Comparison of ENCODE assay signal across 8 mouse cellular contexts in the genomic region with DNA sequence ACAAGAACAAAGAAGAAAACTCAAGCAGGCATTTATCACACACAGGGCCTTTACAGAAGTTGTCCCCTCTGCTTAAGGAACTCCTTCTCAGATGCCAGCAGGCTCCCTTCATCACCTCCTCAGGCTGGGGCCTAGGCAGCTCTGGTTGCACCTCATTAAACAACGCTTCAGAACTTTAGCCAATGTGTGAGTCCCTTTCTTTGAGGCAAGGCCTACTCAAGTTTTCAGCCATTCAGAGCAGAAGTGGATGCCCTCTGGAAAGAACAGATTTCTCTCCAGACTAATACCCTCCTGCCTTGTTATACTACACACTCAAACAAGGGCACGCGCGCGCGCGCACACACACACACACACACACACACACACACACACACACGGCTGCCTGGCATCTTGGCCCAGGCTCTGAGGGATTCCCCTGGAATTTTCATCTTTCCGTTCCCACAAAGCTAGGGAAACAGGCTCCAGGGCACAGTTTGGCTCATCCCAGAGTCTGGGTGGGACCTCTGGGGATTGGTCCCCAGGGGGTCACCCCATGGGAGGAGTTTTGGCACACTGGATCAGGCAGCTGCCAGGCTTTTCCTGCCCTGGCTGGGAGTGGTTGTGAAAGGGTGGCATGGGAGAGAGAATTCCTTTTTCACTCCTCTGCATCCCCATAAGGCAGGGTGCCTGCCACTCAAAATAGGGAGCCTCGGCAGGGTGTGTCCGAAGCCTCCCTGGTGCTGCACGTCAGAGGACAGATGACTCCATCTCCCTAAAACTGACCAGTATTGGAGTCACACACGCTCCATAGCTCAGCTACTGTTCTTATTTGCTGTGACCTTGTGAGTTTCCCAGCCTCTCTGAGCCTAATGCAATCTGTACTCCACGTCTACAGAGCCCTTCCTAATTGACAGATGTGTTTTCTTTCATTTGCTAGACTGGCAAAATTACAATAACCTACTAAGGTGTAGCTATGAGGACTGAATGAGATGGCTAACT. TPM values are rescaled to one million over a fixed set of nuclear protein-coding genes. Genes with fewer than 3 reads are reported as not detected.
A peak's percentile ranks its signal among the peaks of the same experiment; 100 is the strongest.
DNase-seq lines count a peak whose midpoint lies in the region; ATAC-seq and TF ChIP-seq lines count a peak whose summit lies in the region.

No protein-coding gene starts in this region.

- H3K9me3 ChIP-seq in liver, embryonic 14.5 days (ENCODE audit: control insufficient read depth, low read length), result no peaks in the 10 kb centered on the region

- whole genome bisulfite sequencing in liver, embryonic 14.5 days (ENCODE audit: insufficient replicate concordance), result 71% methylated on average over 14 of the region's 14 CpGs

- 0 out of 2 replicates have a peak, but pooled peaks have one; percentile 8 for ATAC-seq in liver, embryonic 14.5 days (ENCODE audit: insufficient read depth)
- ATAC-seq in megakaryocyte progenitor cell, adult 5-6 weeks (replicated peaks; ENCODE audit: poor library complexity), result no peak

- no peaks in the 10 kb centered on the region for H3K27me3 ChIP-seq in liver, embryonic 14.5 days (ENCODE audit: control insufficient read depth, insufficient read depth, low read length)

- no peak for TF ChIP-seq EP300 in liver, embryonic 14.5 days (IDR thresholded peaks at IDR 0.05; ENCODE audit: low read depth)

- H3K36me3 ChIP-seq in liver, embryonic 14.5 days (replicated peaks; ENCODE audit: control insufficient read depth, insufficient read depth, low read depth), result no peaks in the 10 kb centered on the region

- no peak overlapping the region for H3K27ac ChIP-seq in liver, embryonic 14.5 days

- no peak for TF ChIP-seq CTCF in liver, embryonic 14.5 days (IDR thresholded peaks at IDR 0.05; ENCODE audit: low read depth)

- H3K4me3 ChIP-seq in liver, embryonic 14.5 days (ENCODE audit: insufficient read depth in 1 of 2, low read depth in 2 of 2, low read length in 2 of 2), result no peak overlapping the region

- H3K9ac ChIP-seq in liver, embryonic 14.5 days (replicated peaks), result no peak overlapping the region

- no peak overlapping the region for H3K4me2 ChIP-seq in liver, embryonic 14.5 days (ENCODE audit: low read depth)

- peak; percentile 37 for DNase-seq in gastrocnemius, postnatal 10 days
- no peak for DNase-seq in gastrocnemius, adult 8-10 months (ENCODE audit: low spot score in 2 of 2)
- DNase-seq in right cerebral cortex, adult 18-20 months, result peak; percentile 34
- DNase-seq in right cerebral cortex, adult 2 months (ENCODE audit: low spot score in 2 of 2), result no peak
- peak; percentile 70 for DNase-seq in gonadal fat pad, adult 2 months (ENCODE audit: low read depth)
- no peak for DNase-seq in liver, embryonic 14.5 days (ENCODE audit: low read depth in 3 of 3, low spot score in 3 of 3)
- peak; percentile 31 for DNase-seq in right cerebral cortex, postnatal 4 days

- no peaks in the 10 kb centered on the region for H3K4me1 ChIP-seq in liver, embryonic 14.5 days (replicated peaks; ENCODE audit: control insufficient read depth in 2 of 2, insufficient read depth in 2 of 2, low read length in 1 of 2)

RNA-seq across cellular contexts. Expression of a gene that starts 28.8 kb away (rescaled TPM):
- total RNA-seq in gastrocnemius, postnatal 10 days (2021), result under 1 TPM; 0.23 to 0.31 TPM
- total RNA-seq in gastrocnemius, adult 8-10 months (2022), result not detected
- 3.0 and 3.5 TPM in 2 replicates for polyA plus RNA-seq in gonadal fat pad, adult 2 months (2012; rRNA removed)
- polyA plus RNA-seq in liver, embryonic 14.5 days (2012; rRNA removed), result 0.13 and 0.15 TPM in 2 replicates
- polyA plus RNA-seq in liver, embryonic 14.5 days (2014; fragmentation: Nextera tagmentation; extraction: Ambion mirVana), result 0.10 TPM in 2 replicates
- 0.10 TPM in 1 of 2 replicates, not detected in the other for total RNA-seq in megakaryocyte progenitor cell, adult 5-6 weeks (2015)
- 0.27 TPM in 1 of 2 replicates, not detected in the other for total RNA-seq in megakaryocyte progenitor cell, adult 5-6 weeks (2017)

RNA-seq across cellular contexts. Expression of a gene that starts 45.2 kb away (rescaled TPM):
- 1 to 10 TPM; 7.8 to 8.5 TPM for total RNA-seq in gastrocnemius, postnatal 10 days (2021)
- 1 to 10 TPM; 5.7 to 7.8 (median 6.8) TPM for total RNA-seq in gastrocnemius, adult 8-10 months (2022)
- polyA plus RNA-seq in gonadal fat pad, adult 2 months (2012; rRNA removed), result 22.6 and 29.6 TPM in 2 replicates
- 15.2 and 20.2 TPM in 2 replicates for polyA plus RNA-seq in liver, embryonic 14.5 days (2012; rRNA removed)
- 31.6 and 34.4 TPM in 2 replicates for polyA plus RNA-seq in liver, embryonic 14.5 days (2014; fragmentation: Nextera tagmentation; extraction: Ambion mirVana)
- total RNA-seq in megakaryocyte progenitor cell, adult 5-6 weeks (2015), result 35.9 and 40.7 TPM in 2 replicates
- total RNA-seq in megakaryocyte progenitor cell, adult 5-6 weeks (2017), result 41.5 and 48.7 TPM in 2 replicates

RNA-seq across cellular contexts. Expression of a gene that starts 52.8 kb away (rescaled TPM):
- 10 to 100 TPM; 12.3 to 14.4 TPM for total RNA-seq in gastrocnemius, postnatal 10 days (2021)
- total RNA-seq in gastrocnemius, adult 8-10 months (2022), result 1 to 10 TPM; 3.0 to 4.8 (median 4.1) TPM
- 36.4 and 39.8 TPM in 2 replicates for polyA plus RNA-seq in gonadal fat pad, adult 2 months (2012; rRNA removed)
- polyA plus RNA-seq in liver, embryonic 14.5 days (2012; rRNA removed), result 3.9 and 4.3 TPM in 2 replicates
- 3.8 and 4.0 TPM in 2 replicates for polyA plus RNA-seq in liver, embryonic 14.5 days (2014; fragmentation: Nextera tagmentation; extraction: Ambion mirVana)
- total RNA-seq in megakaryocyte progenitor cell, adult 5-6 weeks (2015), result not detected in 2 replicates
- 0.07 TPM in 1 of 2 replicates, not detected in the other for total RNA-seq in megakaryocyte progenitor cell, adult 5-6 weeks (2017)

Comparison
In these comparisons a context has a peak if more than half of its experiments do, and no peak if none do; other contexts are left out.
1. DNase-seq: peak in gastrocnemius, postnatal 10 days (single experiment), right cerebral cortex, adult 18-20 months (single experiment), gonadal fat pad, adult 2 months (single experiment) and right cerebral cortex, postnatal 4 days (single experiment); none in gastrocnemius, adult 8-10 months (0 of 2), right cerebral cortex, adult 2 months (0 of 2) and liver, embryonic 14.5 days (0 of 3).